Mouse (Mus musculus) MEL (cell line): ENCODE results near the gene Ndufaf3. TPM values are rescaled to one million over a fixed set of nuclear protein-coding genes. Genes with fewer than 3 reads are reported as not detected.

Experiments
- DNase-seq: peaks from one replicate; pipeline ENCODE4 v3.0.0; 2011; ENCODE audit warnings: low read depth, low spot score
- H3K27ac ChIP-seq: 2 replicates; pipeline ENCODE4 v1.5.1; 2012; ENCODE audit warnings: low read depth, mild to moderate bottlenecking, control low read depth, low read length, moderate library complexity; ENCODE audit not compliant: control insufficient read depth
- H3K27me3 ChIP-seq, 2 experiments: fragments of 150-350 bp in 1 of 2; sonication (generic) in 1 of 2; 2 replicates each; pipeline ENCODE4 v1.6.1; 2012; ENCODE audit warnings: low read length in 2 of 2, mild to moderate bottlenecking in 2 of 2, improper control_type of control experiment in 1 of 2, moderate library complexity in 1 of 2; ENCODE audit not compliant: insufficient read depth in 2 of 2, control insufficient read depth in 1 of 2
- H3K36me3 ChIP-seq, 2 experiments: 2 replicates each; pipeline ENCODE4 v1.6.1; 2012 to 2014; ENCODE audit warnings: low read length in 2 of 2, improper control_type of control experiment in 1 of 2, inconsistent platforms in 1 of 2, mild to moderate bottlenecking in 1 of 2; ENCODE audit not compliant: insufficient read depth in 2 of 2, control insufficient read depth in 1 of 2
- H3K4me1 ChIP-seq, 2 experiments: fragments of 150-350 bp in 1 of 2; sonication (generic) in 1 of 2; 2 replicates each; pipeline ENCODE4 v1.6.1; 2012; ENCODE audit warnings: low read length in 2 of 2, improper control_type of control experiment in 1 of 2, mild to moderate bottlenecking in 1 of 2; ENCODE audit not compliant: insufficient read depth in 2 of 2, control insufficient read depth in 1 of 2
- H3K4me3 ChIP-seq, 2 experiments: fragments of 150-350 bp in 1 of 2; sonication (generic) in 1 of 2; 2 replicates each; pipeline ENCODE4 v1.5.1; 2012; ENCODE audit warnings: low read depth in 2 of 2, low read length in 2 of 2, mild to moderate bottlenecking in 2 of 2, moderate library complexity in 2 of 2, control low read depth in 1 of 2, improper control_type of control experiment in 1 of 2; ENCODE audit not compliant: control insufficient read depth in 1 of 2, insufficient read depth in 1 of 2
- H3K79me2 ChIP-seq: 2 replicates; pipeline ENCODE4 v1.6.1; 2012; ENCODE audit warnings: mild to moderate bottlenecking, low read length, moderate library complexity; ENCODE audit not compliant: control insufficient read depth, poor library complexity, insufficient read depth
- H3K9ac ChIP-seq: 2 replicates; pipeline ENCODE4 v1.6.1; 2012; ENCODE audit warnings: low read depth, mild to moderate bottlenecking, control low read depth, low read length, moderate library complexity; ENCODE audit not compliant: control insufficient read depth, poor library complexity, severe bottlenecking
- H3K9me3 ChIP-seq: fragments of 150-350 bp; sonication (generic); replicated peaks from 2 replicates; pipeline ENCODE4 v1.6.1; 2012; ENCODE audit warnings: mild to moderate bottlenecking, low read length, improper control_type of control experiment, moderate library complexity; ENCODE audit not compliant: insufficient read depth
- BHLHE40 ChIP-seq: IDR thresholded peaks from 2 replicates; pipeline ENCODE4 v1.6.1; 2012; ENCODE audit warnings: low read depth, mild to moderate bottlenecking, inconsistent platforms, low read length, improper control_type of control experiment, borderline replicate concordance
- CHD1 ChIP-seq: IDR thresholded peaks from 2 replicates; pipeline ENCODE4 v1.6.1; 2012; ENCODE audit warnings: low read depth, mild to moderate bottlenecking, inconsistent platforms, low read length, improper control_type of control experiment
- CTCF ChIP-seq, 3 experiments: IDR thresholded peaks in 2 of 3; conservative IDR thresholded peaks in 1 of 3; 2 replicates each; pipeline ENCODE4 v1.5.1; 2011 to 2012; ENCODE audit warnings: low read length in 3 of 3, low read depth in 2 of 3, mild to moderate bottlenecking in 2 of 3, improper control_type of control experiment in 1 of 3, inconsistent platforms in 1 of 3, mixed read lengths in 1 of 3, moderate library complexity in 1 of 3; ENCODE audit not compliant: control insufficient read depth in 1 of 3, insufficient read depth in 1 of 3, poor library complexity in 1 of 3, severe bottlenecking in 1 of 3
- E2F4 ChIP-seq: IDR thresholded peaks from 2 replicates; pipeline ENCODE4 v1.6.1; 2011; ENCODE audit warnings: low read depth, low read length, improper control_type of control experiment, borderline replicate concordance
- ELF1 ChIP-seq: IDR thresholded peaks from 2 replicates; pipeline ENCODE4 v1.6.1; 2014; ENCODE audit warnings: low read depth, mild to moderate bottlenecking, inconsistent platforms, low read length, improper control_type of control experiment, moderate library complexity
- EP300 ChIP-seq, 2 experiments: IDR thresholded peaks; 2 replicates each; pipeline ENCODE4 v1.6.1; 2011; ENCODE audit warnings: improper control_type of control experiment in 2 of 2, low read length in 2 of 2, low read depth in 1 of 2, mild to moderate bottlenecking in 1 of 2
- GABPA ChIP-seq: IDR thresholded peaks from 2 replicates; pipeline ENCODE4 v1.6.1; 2012; ENCODE audit warnings: low read depth, mild to moderate bottlenecking, inconsistent platforms, low read length, improper control_type of control experiment, moderate library complexity
- GATA1 ChIP-seq: IDR thresholded peaks from 2 replicates; pipeline ENCODE4 v1.6.1; 2011; ENCODE audit warnings: low read depth, low read length, improper control_type of control experiment
- HCFC1 ChIP-seq: IDR thresholded peaks from 2 replicates; pipeline ENCODE4 v1.6.1; 2012; ENCODE audit warnings: low read depth, mild to moderate bottlenecking, inconsistent platforms, low read length, improper control_type of control experiment, moderate library complexity
- JUND ChIP-seq: IDR thresholded peaks from 2 replicates; pipeline ENCODE4 v1.6.1; 2011; ENCODE audit warnings: low read depth, mild to moderate bottlenecking, improper control_type of control experiment, low read length
- KAT2A ChIP-seq: conservative IDR thresholded peaks from 2 replicates; pipeline ENCODE4 v1.6.1; 2012; ENCODE audit warnings: low read depth, low read length, improper control_type of control experiment, inconsistent platforms
- MAFK ChIP-seq: IDR thresholded peaks from 2 replicates; pipeline ENCODE4 v1.6.1; 2011; ENCODE audit warnings: low read depth, mild to moderate bottlenecking, low read length, improper control_type of control experiment, borderline replicate concordance
- MAX ChIP-seq: IDR thresholded peaks from 2 replicates; pipeline ENCODE4 v1.6.1; 2011; ENCODE audit warnings: low read length, improper control_type of control experiment
- MAZ ChIP-seq: IDR thresholded peaks from 2 replicates; pipeline ENCODE4 v1.6.1; 2012; ENCODE audit warnings: low read depth, mild to moderate bottlenecking, inconsistent platforms, low read length, improper control_type of control experiment
- MXI1 ChIP-seq: IDR thresholded peaks from 2 replicates; pipeline ENCODE4 v1.6.1; 2011; ENCODE audit warnings: mild to moderate bottlenecking, low read depth, low read length, improper control_type of control experiment
- MYB ChIP-seq: IDR thresholded peaks from 2 replicates; pipeline ENCODE4 v1.6.1; 2011; ENCODE audit warnings: mild to moderate bottlenecking, low read depth, low read length, improper control_type of control experiment
- MYC ChIP-seq: IDR thresholded peaks from 2 replicates; pipeline ENCODE4 v1.6.1; 2011; ENCODE audit warnings: low read depth, mild to moderate bottlenecking, low read length, improper control_type of control experiment, moderate library complexity
- POLR2AphosphoS2 ChIP-seq: IDR thresholded peaks from 2 replicates; pipeline ENCODE4 v1.6.1; 2011; ENCODE audit warnings: low read length, improper control_type of control experiment
- RCOR1 ChIP-seq: IDR thresholded peaks from 2 replicates; pipeline ENCODE4 v1.6.1; 2012; ENCODE audit warnings: low read depth, mild to moderate bottlenecking, inconsistent platforms, low read length, improper control_type of control experiment
- SIN3A ChIP-seq: IDR thresholded peaks from 2 replicates; pipeline ENCODE4 v1.6.1; 2012; ENCODE audit warnings: low read length, improper control_type of control experiment, inconsistent platforms
- SMC3 ChIP-seq: IDR thresholded peaks from 2 replicates; pipeline ENCODE4 v1.6.1; 2011; ENCODE audit warnings: low read depth, low read length, improper control_type of control experiment
- TAL1 ChIP-seq: IDR thresholded peaks from 2 replicates; pipeline ENCODE4 v1.6.1; 2012; ENCODE audit warnings: mild to moderate bottlenecking, inconsistent platforms, low read length, moderate library complexity, mixed read lengths
- UBTF ChIP-seq: IDR thresholded peaks from 2 replicates; pipeline ENCODE4 v1.6.1; 2012; ENCODE audit warnings: low read depth, mild to moderate bottlenecking, inconsistent platforms, low read length, improper control_type of control experiment, moderate library complexity, borderline replicate concordance; ENCODE audit not compliant: insufficient read depth
- USF1 ChIP-seq: IDR thresholded peaks from 2 replicates; pipeline ENCODE4 v1.6.1; 2014; ENCODE audit warnings: low read depth, mild to moderate bottlenecking, inconsistent platforms, low read length, improper control_type of control experiment, moderate library complexity
- ZKSCAN1 ChIP-seq: IDR thresholded peaks from 2 replicates; pipeline ENCODE4 v1.6.1; 2012; ENCODE audit warnings: low read depth, mild to moderate bottlenecking, inconsistent platforms, low read length, improper control_type of control experiment, moderate library complexity
- ZMIZ1 ChIP-seq: IDR thresholded peaks from 2 replicates; pipeline ENCODE4 v1.6.1; 2012; ENCODE audit warnings: low read depth, mild to moderate bottlenecking, inconsistent platforms, low read length, improper control_type of control experiment, moderate library complexity
- ZNF384 ChIP-seq: IDR thresholded peaks from 2 replicates; pipeline ENCODE4 v1.6.1; 2012; ENCODE audit warnings: low read depth, mild to moderate bottlenecking, inconsistent platforms, low read length, improper control_type of control experiment
- polyA plus RNA-seq, 2 experiments: library from polyadenylated mRNA; stranded (reverse) in 1 of 2; unstranded in 1 of 2; fragments of >175 nt in 1 of 2; fragments of >200 nt in 1 of 2; gene quantifications; 2 replicates each; pipeline versions ENCODE4 v1.2.1 to v1.2.4; 2012; ENCODE audit warnings: low replicate concordance in 2 of 2, low read depth in 1 of 2; ENCODE audit not compliant: insufficient read length in 2 of 2, insufficient read depth in 1 of 2, missing spikeins in 1 of 2
- total RNA-seq: library from RNA; depleted of rRNA; stranded (reverse); fragments of 300-350 nt; gene quantifications from 2 replicates; pipeline ENCODE4 v1.2.3, GENCODE M21; 2012

Ndufaf3 gene
- total and polyA plus RNA-seq, 3 experiments: 38.0 to 66.8 TPM; not detected in 1

DNA sequence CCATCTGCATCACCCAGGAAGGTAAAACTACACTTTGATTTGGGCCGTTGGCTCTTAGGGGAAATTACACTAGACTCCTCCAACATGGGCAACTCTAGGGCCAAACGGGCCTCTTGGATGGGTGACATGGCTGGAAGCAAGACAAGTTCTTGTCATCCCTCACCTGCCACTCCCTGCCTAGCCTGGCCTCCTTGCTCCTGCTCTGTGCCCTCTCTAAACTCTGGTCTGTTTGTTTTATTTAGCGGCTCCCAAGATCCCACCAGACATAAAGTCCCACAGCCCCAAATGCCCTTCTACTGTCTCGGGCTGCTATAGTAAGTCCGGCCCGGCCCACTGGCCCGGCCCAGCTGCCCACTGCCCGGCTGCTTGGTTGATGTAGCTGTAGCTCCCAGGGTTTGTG, 3.6 kb downstream of the Ndufaf3 start:
- Histone ChIP-seq H3K27me3 (no peaks in the 10 kb centered on the region), H3K27ac (no peak overlapping the region), H3K9me3 (no peaks in the 10 kb centered on the region), H3K79me2 (peaks cover 37% of the 10 kb centered on the region), H3K36me3 (peaks cover 8 to 31% of the 10 kb centered on the region in 2 experiments), H3K4me1 (peaks cover 0 to 38% of the 10 kb centered on the region in 2 experiments; a peak in 3 of 4 replicates), H3K9ac (no peak overlapping the region), H3K4me3 (no peak overlapping the region)
- no peak for TF ChIP-seq KAT2A
- TF ChIP-seq ELF1: no peak
- no peak for TF ChIP-seq EP300 (IDR thresholded peaks at IDR 0.05; ENCODE audit: low read depth in 1 of 2, low read length in 2 of 2)
- no peak for TF ChIP-seq SMC3
- TF ChIP-seq MYB: no peak
- no peak for TF ChIP-seq ZKSCAN1
- no peak for TF ChIP-seq GABPA
- TF ChIP-seq TAL1: no peak
- TF ChIP-seq ZNF384: no peak
- TF ChIP-seq MAZ: no peak
- no peak for TF ChIP-seq UBTF
- TF ChIP-seq CHD1: no peak
- DNase-seq: no peak

DNA sequence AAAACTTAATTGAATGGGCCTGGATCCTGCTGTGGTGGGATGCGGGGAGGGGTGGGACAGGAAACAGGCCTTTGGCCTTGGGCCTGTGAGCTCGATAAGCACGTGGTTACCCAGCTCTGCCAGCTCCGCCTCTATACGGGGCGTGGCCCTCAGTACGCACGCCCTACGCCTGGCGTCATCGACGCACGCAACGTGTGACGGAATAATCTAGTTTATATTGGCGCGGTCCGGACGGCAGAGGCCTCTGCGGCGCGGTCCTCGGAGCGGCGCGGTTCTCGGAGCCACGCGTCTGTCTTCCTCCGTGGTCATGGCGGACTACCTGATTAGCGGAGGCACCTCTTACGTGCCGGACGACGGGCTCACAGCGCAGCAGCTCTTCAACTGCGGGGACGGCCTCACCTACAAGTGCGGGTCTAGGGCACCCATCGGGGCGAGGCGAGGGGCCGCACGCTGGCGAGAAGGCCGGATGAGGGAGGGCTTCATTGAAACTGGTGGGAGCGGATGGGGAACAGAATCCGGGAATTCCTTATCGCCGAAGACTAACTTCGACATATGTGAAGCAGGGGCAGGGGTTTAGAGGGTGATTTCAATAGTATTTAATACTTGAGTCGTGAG, 6.9 kb downstream of the Ndufaf3 start, which contains the start of gene Impdh2:
Impdh2 (plus strand) TSS at position 60 of the 615 bp plus-strand sequence.
- H3K4me1 ChIP-seq: peaks cover 0 to 26% of the 10 kb centered on the region in 2 experiments; a peak in 3 of 4 replicates
- peaks cover 21 to 26% of the 10 kb centered on the region in 2 experiments for H3K36me3 ChIP-seq
- no peaks in the 10 kb centered on the region for H3K27me3 ChIP-seq
- peak; percentile 99 for DNase-seq
- no peaks in the 10 kb centered on the region for H3K9me3 ChIP-seq
- peak within 1 kb of the TSS; percentile 94 for H3K9ac ChIP-seq
- peaks cover 20% of the 10 kb centered on the region for H3K79me2 ChIP-seq
- peak within 1 kb of the TSS; percentile 73 for H3K27ac ChIP-seq
- peak within 1 kb of the TSS; percentile 74 to 95 for H3K4me3 ChIP-seq
- TF ChIP-seq MYC: peak; percentile 99
- peak; percentile 100 for TF ChIP-seq MAX
- TF ChIP-seq JUND: no peak
- no peak for TF ChIP-seq CTCF (IDR thresholded peaks at IDR 0.05 in 2 of 3, conservative IDR thresholded peaks at IDR 0.05 in 1 of 3; ENCODE audit: control insufficient read depth in 1 of 3, insufficient read depth in 1 of 3, low read depth in 2 of 3, low read length in 3 of 3, poor library complexity in 1 of 3, severe bottlenecking in 1 of 3)
- no peak for TF ChIP-seq UBTF
- TF ChIP-seq RCOR1: no peak
- TF ChIP-seq EP300 (IDR thresholded peaks at IDR 0.05; ENCODE audit: low read depth in 1 of 2, low read length in 2 of 2): peak in 1 of 2 experiments; percentile 60; a peak in 2 of 4 replicates
- TF ChIP-seq MXI1: peak; percentile 98
- peak; percentile 63; the same call in 1 of the 2 replicates for TF ChIP-seq BHLHE40
- TF ChIP-seq ZNF384: no peak
- TF ChIP-seq ZMIZ1: peak; percentile 90
- peak; percentile 44; the same call in 1 of the 2 replicates for TF ChIP-seq GATA1
- peak; percentile 98 for TF ChIP-seq POLR2AphosphoS2
- peak; percentile 80 for TF ChIP-seq HCFC1
- TF ChIP-seq SIN3A: peak; percentile 97
- TF ChIP-seq MAFK: no peak
- TF ChIP-seq MYB: no peak
- TF ChIP-seq USF1: peak; percentile 86
- TF ChIP-seq E2F4: no peak
- TF ChIP-seq MAZ: peak; percentile 85; the same call in 1 of the 2 replicates
- TF ChIP-seq ZKSCAN1: no peak
- peak; percentile 71 for TF ChIP-seq TAL1
- TF ChIP-seq KAT2A: peak; percentile 47; the same call in 1 of the 2 replicates
- TF ChIP-seq SMC3: 0 out of 2 replicates have a peak, but pooled peaks have one; percentile 4
- no peak for TF ChIP-seq CHD1
- no peak for TF ChIP-seq GABPA
